Mouse (Mus musculus) liver (tissue): ENCODE measurements around the gene Wdr76.
"Not testable (repeated sequence)": the region's sequence is repeated elsewhere in the genome, so short reads cannot be mapped to it uniquely, and the experiment has no call there.

Experiments used
- DNase-seq: peaks from one replicate; pipeline ENCODE4 v3.0.0-alpha.2; 2020; ENCODE audit warnings: mixed read lengths

Wdr76 gene

DNA sequence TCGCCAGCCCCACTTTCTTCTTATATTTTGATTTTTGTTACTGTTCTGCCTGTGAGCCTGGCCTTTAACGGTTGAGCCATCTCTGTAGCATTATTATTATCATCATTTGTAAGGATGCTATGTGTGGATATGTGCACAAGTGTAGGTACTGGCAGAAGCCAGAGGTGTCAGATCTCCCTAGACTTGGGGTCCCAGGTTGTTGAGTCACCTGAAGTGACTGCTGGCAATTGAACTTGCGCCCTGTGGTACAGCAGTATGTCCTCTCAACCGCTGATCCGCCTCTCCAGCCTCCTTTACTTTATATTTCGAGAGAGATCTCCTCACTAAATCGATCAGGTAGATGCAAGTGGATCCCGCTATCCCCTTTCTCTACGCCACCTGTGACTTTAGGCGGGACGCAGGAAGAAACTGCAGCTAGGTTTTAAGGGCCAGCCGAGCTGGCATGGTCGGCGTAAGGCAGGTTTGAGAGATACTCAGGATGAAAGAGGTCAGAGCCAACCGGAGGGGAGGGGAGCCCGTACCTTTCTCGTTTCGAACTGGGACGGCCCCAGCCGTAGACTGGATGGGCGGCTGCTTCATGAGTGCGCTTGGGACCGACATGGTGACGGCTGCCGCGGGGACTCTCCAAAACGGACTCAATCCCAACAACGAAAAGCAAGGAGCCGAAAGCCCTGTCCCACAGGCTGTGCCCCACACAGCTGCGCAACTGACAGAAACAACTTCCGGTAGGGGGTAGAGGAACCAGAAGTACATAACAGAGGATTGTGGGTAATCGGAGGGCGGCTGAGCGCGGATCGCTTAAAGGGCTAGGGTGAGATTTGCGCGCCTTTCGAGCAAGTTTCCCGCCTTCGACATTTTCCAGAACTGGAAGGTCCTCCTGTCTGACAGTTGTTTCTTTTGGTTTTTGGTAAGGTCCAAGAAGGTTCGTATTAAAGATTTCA lies at the start of gene Wdr76, which contains the start of gene Mfap1a:
Gene Wdr76 (plus strand): TSS at position 782 of the 941 bp plus-strand sequence.
Gene Mfap1a (minus strand): TSS at position 724 of the 941 bp plus-strand sequence.
- DNase-seq, result peak; percentile 89

DNA sequence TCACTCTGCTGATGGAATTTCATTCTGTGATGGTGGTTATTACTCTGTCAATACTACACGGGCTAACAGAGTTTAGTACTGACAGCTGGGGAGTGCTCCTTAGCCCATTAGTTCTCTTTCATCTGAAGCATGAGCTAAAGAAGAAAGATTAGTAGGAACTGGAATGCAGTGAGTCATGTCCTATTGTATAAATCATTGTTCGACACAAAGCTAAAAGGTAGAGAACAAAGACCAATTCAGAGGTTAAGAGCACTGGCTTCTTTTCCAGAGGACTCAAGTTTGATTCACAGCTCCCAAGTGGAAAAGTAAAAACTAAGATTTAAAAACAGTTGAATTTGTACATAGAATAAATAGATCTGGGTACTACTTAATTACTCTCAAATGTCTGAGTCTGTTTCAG lies 46.5 kb upstream of the Wdr76 start:
- no peak for DNase-seq

DNA sequence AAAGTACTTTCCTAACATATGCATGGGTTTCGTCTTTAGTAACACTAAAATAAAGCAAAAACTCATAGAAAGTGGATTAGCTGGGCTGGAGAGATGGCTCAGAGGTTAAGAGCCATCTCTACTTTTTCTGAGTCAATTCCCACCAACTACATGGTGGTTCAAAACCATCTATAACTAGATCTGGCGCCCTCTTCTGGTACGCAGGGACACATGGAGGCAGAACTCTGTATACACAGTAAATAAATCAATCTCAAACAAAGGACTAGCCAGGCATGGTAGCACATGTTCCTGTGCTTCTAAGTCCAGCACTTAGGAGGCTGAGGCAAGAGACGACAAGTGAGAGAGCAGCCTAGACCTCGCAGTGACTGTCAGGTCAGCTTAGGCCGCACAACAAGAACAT lies 37.5 kb upstream of the Wdr76 start:
- DNase-seq, result not testable (repeated sequence)

DNA sequence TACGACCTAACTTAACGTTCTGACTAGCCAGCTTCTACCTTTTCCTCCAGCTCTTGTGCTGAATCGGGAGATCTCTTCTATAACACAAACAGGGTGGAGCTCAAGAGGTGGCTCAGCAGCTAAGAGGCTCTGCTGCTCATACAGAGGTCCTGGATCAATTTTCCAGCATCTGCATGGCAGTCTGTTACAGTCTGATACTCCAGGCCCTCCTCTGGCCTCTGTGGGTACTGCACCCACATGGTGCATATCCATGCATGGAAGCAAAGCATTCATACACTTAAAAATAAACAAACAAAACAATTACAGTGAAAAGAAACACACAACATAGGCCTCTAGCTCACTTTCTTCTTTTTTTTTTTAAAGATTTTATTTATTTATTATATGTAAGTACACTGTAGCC lies 33.7 kb upstream of the Wdr76 start:
- not testable (repeated sequence) for DNase-seq

DNA sequence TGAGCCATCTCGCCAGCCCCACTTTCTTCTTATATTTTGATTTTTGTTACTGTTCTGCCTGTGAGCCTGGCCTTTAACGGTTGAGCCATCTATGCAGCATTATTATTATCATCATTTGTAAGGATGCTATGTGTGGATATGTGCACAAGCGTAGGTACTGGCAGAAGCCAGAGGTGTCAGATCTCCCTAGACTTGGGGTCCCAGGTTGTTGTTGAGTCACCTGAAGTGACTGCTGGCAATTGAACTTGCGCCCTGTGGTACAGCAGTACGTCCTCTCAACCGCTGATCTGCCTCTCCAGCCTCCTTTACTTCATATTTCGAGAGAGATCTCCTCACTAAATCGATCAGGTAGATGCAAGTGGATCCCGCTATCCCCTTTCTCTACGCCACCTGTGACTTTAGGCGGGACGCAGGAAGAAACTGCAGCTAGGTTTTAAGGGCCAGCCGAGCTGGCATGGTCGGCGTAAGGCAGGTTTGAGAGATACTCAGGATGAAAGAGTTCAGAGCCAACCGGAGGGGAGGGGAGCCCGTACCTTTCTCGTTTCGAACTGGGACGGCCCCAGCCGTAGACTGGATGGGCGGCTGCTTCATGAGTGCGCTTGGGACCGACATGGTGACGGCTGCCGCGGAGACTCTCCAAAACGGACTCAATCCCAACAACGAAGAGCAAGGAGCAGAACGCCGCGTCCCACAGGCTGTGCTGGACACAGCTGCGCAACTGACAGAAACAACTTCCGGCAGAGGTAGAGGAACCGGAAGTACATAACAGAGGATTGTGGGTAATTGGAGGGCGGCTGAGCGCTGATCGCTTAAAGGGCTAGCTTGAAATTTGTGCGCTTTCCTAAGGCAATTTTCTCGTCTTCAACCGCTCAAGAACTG lies 33.0 kb upstream of the Wdr76 start, which contains the start of gene Mfap1b:
Gene Mfap1b (minus strand): TSS at position 767 of the 879 bp plus-strand sequence.
- DNase-seq, result peak; percentile 83

DNA sequence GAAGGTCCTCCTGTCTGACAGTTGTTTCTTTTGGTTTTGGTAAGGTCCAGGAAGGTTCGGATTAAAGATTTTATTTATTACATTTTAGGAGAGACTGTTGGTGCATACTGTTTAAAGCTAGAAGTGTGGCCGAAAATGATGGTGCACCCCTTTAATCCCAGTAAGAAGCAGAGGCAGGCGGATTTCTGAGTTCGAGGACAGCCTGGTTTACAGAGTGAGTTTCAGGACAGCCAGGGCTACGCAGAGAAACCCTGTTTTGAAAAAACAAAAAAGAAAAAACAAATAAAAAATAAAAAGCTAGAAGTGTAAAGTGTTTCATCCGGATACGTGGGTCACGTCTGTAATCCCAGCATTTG lies 32.4 kb upstream of the Wdr76 start:
- DNase-seq, result no peak

DNA sequence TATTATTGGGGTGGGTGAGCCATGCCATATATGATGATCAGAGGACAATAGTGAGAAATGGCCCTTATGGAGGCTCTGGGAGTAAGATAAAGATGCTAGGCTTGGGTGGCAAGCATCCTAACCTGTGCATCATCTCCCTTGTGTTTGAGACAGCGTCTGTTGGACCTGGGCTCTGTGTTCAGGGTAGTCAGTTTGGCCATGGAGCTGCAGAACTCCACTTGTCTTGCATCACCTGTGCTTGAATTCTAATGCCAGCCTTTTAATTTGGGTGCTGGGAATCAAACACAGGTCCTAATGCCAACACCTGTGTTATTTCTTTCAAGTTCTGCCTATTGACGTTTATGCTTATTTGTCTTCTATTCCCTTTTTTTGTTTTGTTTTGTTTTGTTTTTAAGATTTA lies 31.2 kb upstream of the Wdr76 start:
- not testable (repeated sequence) for DNase-seq

DNA sequence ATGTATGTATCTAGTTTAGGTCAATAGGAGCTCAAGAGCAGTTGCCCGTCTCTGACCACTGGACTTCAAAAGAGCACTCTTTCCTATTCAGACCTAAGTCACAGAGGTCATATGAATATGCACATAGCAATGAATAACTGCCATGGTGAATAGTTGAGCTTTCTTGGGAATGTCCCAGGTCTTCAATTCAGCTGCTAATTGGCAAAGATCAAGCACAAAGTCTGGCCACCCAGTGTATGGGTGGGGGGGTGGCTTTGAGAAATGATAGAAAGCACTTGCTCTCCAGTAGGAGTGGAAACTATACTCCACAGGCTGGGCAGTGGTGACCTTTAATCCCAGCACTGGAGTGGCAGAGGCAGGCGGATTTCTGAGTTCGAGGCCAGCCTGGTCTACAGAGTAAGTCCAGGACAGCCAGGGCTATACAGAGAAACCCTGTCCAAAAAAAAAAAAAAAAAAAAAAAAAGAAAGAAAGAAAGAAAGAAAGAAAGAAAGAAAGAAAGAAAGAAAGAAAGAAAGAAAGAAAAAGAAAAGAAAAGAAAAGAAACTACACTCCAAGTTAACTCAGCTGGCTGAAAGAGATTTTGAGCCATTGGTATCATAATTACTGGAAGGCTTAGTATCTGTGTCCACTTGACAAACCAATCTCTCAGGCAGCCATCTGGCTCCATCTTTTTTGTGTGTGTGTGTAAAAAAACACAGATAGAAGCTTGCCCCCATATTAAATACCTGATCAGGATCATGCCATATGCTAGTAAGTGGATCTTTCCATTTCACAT lies 28.8 kb upstream of the Wdr76 start:
- no peak for DNase-seq

DNA sequence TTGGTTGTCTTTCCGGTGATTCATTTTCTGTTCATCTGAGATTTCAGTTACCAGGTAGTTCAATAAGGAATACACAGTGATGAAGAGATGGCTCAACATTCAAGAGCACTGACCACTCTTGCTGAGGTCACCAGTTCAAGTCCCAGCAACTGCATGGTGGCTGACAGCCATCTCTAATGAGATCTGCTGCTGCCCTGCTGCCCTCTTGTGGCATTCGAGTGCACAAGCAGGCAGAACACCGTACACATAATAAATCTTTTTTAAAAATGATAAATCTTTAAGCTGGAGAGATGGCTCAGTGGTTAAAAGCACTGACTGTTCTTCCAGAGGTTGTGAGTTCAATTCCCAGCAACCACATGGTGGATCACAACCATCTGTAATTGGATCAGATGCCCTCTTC lies 26.0 kb upstream of the Wdr76 start:
- DNase-seq, result peak; percentile 48

DNA sequence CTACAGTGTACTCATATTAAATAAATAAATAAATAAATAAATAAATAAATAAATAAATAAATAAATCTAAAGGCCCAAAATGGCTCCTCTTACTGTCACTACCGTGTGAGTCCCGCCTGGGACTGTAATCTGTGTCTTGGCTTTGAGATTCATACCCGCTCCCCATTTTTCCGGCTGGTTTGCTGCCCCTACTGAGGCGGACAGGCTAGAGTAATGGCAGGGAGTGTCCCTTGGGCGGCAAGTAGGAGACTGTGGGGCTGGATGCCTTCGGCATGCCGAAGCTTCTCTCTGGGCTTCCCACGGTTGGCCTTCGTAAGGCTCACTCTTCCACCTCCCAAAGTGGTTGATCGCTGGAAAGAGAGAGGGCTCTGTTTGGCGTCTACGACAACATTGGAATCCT lies 25.6 kb upstream of the Wdr76 start:
- DNase-seq, result not testable (repeated sequence)

DNA sequence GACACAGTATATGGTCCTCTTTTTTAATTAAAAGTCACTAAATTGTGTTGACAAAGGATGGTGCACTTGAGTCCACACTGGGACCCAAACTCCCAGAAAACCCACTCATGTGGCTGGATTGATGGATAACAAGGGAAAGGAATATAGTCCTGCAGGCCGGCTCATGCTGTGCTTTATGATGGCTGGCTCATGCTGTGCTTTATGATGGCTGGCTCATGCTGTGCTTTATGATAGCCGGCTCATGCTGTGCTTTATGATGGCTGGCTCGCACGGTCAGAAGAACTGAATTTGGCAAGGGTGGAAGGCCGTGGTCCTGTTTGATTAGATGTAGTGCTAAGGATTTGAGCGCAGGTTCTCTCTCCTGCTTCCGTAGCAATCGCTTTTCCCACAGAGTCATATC lies 22.9 kb upstream of the Wdr76 start:
- no peak for DNase-seq

DNA sequence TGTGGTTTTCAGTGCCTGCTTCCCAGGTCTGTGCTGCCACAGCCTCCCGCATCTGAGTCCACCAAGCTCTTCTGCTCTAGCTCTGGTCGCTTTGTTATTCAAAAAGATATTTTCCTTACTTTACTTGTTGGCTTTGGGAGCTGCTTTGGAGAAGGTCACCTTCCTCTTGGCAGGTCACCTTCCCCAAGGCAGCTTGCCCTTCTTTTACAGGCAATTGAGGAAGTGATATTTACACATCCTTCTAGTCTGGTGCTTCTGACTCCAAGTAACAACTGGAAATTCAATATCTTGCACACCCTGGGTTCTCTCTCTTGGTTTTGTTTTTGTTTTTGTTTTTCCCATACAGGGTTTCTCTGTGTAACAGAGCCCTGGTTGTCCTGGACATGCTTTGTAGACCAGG lies 22.1 kb upstream of the Wdr76 start:
- not testable (repeated sequence) for DNase-seq

DNA sequence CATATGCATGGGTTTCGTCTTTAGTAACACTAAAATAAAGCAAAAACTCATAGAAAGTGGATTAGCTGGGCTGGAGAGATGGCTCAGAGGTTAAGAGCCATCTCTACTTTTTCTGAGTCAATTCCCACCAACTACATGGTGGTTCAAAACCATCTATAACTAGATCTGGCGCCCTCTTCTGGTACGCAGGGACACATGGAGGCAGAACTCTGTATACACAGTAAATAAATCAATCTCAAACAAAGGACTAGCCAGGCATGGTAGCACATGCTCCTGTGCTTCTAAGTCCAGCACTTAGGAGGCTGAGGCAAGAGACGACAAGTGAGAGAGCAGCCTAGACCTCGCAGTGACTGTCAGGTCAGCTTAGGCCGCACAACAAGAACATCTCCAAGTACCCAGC lies 5.0 kb upstream of the Wdr76 start:
- not testable (repeated sequence) for DNase-seq

DNA sequence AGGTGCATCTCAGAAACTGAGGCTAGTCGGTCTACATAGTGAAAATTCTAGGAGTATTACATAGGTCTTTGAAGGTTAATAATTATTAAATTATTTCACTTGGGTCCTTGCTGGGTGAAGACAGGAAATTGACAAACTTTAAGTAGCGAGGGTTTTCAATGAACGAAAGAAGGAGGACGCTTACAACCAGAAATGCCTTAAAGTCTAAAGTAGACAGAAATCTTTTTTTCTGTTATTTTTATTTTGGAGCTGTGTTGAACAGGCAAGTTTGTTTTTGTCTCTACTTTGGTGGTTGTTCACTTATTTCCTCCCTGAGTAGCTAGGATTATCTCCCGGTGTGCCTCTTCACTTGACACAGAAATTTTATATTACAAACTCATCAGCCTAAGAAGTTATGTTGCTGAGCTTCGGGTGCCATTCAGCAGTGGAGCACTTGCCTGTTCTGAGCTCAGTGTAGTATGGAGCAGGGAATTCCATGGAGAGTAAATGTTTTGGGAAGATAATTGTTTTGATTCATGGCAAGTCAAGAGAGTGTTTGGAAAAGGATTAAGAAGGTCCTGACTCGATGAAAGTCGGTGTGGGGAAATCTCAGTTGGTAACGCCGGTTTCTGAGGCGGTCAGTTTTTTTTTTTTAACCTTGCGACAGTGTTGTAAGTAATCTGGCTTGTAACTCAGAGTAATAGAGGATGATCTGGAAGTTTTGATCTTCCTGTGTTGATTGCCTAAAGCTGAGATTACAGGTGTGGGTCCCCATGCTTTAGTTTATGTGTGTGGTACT lies 839 bp downstream of the Wdr76 start:
- DNase-seq, result no peak

DNA sequence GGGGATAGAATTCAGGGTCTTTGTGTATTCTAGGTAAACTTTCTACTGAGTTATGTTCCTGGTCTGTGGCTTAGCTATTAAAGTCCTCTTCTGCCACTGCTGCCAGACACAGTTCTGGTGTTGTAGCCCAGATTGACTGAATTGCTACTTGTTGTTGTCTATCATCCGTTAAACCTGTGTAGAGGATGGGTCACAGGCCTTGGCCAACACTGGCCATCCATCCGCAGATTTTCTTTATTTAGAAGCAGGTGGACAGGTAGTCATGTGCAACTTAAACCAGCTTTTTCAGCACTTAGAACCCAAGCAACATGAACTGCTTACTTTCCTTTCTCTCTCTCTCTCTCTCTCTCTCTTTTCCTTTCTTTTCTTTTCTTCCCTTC lies 1.4 kb downstream of the Wdr76 start:
- no peak for DNase-seq

DNA sequence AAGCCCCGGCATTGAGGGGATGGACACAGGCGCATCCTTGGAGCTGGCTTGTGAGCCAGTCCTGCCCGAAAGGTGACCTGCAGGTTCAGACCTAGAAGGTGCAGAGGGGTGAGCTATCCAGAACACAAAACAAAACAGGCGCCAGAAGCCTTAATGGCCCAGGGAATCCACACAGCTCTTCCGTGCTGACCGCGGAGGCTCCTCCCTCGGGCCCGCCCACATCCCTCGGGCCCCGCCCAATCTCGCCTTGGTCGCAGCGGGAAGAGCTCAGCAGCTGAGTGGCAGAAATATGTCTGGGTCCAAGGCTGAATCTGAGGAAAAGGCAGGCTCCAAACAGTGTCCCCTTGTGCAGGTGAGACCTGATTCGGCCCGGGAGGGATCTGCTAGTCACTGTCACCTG lies 3.1 kb downstream of the Wdr76 start:
- DNase-seq, result peak; percentile 84

DNA sequence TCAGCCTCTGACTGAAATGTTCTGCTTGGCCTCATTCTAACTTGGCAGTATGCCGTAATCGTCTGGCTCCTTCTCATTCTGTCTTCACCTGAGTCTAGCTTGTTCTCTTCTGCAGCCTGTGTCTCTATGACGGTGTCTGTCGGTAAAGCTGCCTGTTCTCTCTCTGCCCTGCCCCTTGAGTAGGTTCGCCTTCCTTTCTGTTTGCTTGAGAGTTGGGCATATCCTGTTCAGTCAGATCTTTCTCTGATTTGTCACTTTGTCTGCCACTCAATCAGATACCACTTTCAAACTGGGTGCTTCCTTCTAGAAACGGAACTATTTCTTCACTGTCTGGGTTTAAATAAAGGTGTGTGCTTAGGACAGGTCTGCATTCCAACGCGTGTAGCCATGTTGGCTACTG lies 4.9 kb downstream of the Wdr76 start:
- DNase-seq, result no peak

DNA sequence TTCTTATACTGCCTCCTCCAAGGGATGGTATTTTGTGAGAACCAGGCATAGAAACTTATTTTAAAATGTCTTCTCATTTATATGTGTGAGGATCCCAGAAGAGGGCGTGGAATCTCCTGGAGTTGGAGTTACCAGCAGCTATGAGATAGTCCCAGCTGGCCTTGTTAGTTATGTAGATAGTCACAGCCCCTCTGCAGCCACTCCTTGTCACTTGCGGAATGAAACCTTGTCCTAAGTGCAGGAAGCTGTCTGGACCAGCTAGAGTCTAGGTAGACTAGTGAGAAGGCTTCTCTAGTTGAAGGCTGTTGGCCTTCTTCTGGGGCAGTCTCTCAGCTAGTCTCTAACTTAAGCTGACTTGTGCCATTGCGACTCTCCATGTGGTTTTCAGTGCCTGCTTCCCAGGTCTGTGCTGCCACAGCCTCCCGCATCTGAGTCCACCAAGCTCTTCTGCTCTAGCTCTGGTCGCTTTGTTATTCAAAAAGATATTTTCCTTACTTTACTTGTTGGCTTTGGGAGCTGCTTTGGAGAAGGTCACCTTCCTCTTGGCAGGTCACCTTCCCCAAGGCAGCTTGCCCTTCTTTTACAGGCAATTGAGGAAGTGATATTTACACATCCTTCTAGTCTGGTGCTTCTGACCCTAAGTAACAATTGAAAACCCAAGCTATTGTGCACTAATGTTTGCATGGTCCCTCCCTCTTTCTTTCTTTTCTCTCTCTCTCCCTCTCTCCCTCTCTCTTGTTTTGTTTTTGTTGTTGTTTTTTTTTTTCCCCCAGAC lies 6.7 kb downstream of the Wdr76 start:
- DNase-seq, result not testable (repeated sequence)

DNA sequence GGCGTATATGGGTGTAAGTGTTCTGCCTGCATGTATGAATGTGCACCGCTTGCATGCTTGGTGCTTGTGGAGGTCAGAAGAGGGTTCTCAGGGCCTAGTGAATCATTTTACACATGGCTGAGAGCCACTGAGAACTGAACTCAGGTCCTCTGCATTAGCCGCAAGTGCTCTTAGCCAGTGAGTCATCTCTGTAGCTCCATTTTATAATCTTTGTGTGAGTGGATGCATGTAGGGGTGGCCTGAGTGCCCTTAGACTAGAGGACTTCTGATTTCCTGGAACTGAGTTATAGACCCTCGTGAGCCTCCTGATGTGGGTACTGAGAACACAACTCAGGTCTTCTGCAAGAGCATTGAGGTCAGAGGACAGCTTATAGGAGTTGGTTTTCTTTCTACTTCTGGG lies 7.7 kb downstream of the Wdr76 start:
- DNase-seq, result no peak

DNA sequence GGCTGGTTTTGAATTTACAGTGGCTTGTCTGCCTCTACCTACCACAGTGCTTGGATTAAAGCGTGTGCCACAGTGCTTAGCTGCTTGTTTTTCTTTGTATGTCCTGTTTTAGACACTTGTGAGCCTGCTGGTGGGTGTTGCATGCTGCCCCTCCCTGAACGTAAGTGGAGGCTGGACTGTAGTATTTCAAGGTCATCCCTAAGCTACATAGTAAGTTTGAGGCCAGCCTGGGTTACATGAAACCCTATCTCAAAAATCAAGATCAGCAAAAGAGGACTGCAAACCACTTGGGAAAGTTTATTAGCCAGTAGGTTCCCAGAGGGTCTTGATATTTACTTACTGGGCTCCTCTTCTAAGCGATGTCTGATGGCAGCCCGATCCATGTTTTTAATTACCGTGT lies 11.6 kb downstream of the Wdr76 start:
- DNase-seq, result no peak

DNA sequence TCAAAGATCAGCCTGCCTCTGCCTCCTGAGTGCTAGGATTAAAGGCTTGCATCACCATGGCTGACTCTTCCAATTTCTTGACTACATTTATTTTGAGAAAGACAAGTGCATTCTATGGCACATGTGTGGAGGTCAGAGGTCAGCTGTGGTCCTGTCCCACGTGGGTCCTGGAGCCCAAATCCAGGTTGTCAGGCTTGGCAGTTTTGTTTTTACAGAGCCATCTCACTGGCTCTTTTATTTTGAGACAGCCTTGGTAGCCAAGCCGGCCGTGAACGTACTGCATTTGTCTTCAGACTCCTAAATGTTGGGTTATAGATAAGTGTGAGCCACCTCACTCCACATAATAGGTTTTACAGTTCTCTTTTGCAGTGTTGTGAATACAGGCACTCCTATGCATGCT lies 12.2 kb downstream of the Wdr76 start:
- DNase-seq, result not testable (repeated sequence)
